Mouse (Mus musculus) heart, postnatal 0 days (tissue): ENCODE results near the gene Dyrk2. TPM values are rescaled to one million over a fixed set of nuclear protein-coding genes. Genes with fewer than 3 reads are reported as not detected.

Experiments used
- ATAC-seq: fragments of 200-750 bp; cut with Nextera tagmentation; 2 replicates; pipeline ENCODE4 v1.8.0; 2017; ENCODE audit warnings: low read depth, moderate number of reproducible peaks, moderate library complexity; ENCODE audit not compliant: insufficient read depth
- DNase-seq: peaks from one replicate; pipeline ENCODE4 v3.0.0-alpha.2; 2016; ENCODE audit warnings: low spot score
- H3K27ac ChIP-seq: fragments of 300-500 bp; sonication (generic); 2 replicates; pipeline ENCODE4 v1.5.1; 2014; ENCODE audit warnings: low read depth, mild to moderate bottlenecking
- H3K27me3 ChIP-seq: fragments of 300-500 bp; sonication (generic); 2 replicates; pipeline ENCODE4 v1.6.1; 2014; ENCODE audit warnings: low read length, mixed read lengths; ENCODE audit not compliant: control insufficient read depth, insufficient read depth
- H3K36me3 ChIP-seq: fragments of 300-500 bp; sonication (generic); replicated peaks from 2 replicates; pipeline ENCODE4 v1.6.1; 2014; ENCODE audit warnings: low read length, mixed read lengths; ENCODE audit not compliant: control insufficient read depth, insufficient read depth
- H3K4me1 ChIP-seq: fragments of 300-500 bp; sonication (generic); 2 replicates; pipeline ENCODE4 v1.6.1; 2014; ENCODE audit warnings: antibody characterized with exemption; ENCODE audit not compliant: control insufficient read depth, insufficient read depth
- H3K4me2 ChIP-seq: fragments of 300-500 bp; sonication (generic); 2 replicates; pipeline ENCODE4 v1.6.1; 2014; ENCODE audit warnings: low read depth, mild to moderate bottlenecking, low read length, moderate library complexity
- H3K4me3 ChIP-seq: fragments of 300-500 bp; sonication (generic); 2 replicates; pipeline ENCODE4 v1.5.1; 2014; ENCODE audit warnings: low read depth, low read length
- H3K9ac ChIP-seq: fragments of 300-500 bp; sonication (generic); replicated peaks from 2 replicates; pipeline ENCODE4 v1.6.1; 2014; ENCODE audit warnings: low read depth, low read length, mixed read lengths
- H3K9me3 ChIP-seq: fragments of 300-500 bp; sonication (generic); replicated peaks from 2 replicates; pipeline ENCODE4 v1.6.1; 2016; ENCODE audit warnings: low read length; ENCODE audit not compliant: control insufficient read depth
- CTCF ChIP-seq: IDR thresholded peaks from 2 replicates; pipeline ENCODE4 v1.5.1; 2016; ENCODE audit warnings: antibody characterized with exemption, control low read depth, low read depth
- EP300 ChIP-seq: IDR thresholded peaks from 2 replicates; pipeline ENCODE4 v1.6.1; 2016; ENCODE audit warnings: antibody characterized with exemption, low read depth
- WGBS: fragments of 180-500 bp; shearing (Covaris S2); extraction: QIAGEN DNeasy Blood & Tissue Kit; methylation state at CpG from one replicate; pipeline ENCODE4 v1.1.7; 2014; 5-methylcytosine and 5-hydroxymethylcytosine counted together
- polyA plus RNA-seq: library from polyadenylated mRNA; unstranded; fragments of >200 nt; fragmentation: Nextera tagmentation; extraction: Ambion mirVana; gene quantifications from 2 replicates; pipeline ENCODE4 v1.2.1, GENCODE M21; 2015
- total RNA-seq: library from RNA; depleted of rRNA; stranded (reverse); fragments of >200 nt; gene quantifications from 2 replicates; pipeline ENCODE4 v1.2.3, GENCODE M21; 2014; ENCODE audit warnings: low replicate concordance

The Dyrk2 gene
- total and polyA plus RNA-seq, 2 experiments from 2014 or later: 9.8 to 65.7 TPM

- Histone ChIP-seq H3K4me1 (no peaks in the 10 kb centered on the region), H3K36me3 (no peaks in the 10 kb centered on the region), H3K4me3 (no peak overlapping the region), H3K4me2 (no peak overlapping the region), H3K27ac (peak overlapping the region; percentile 25; the same call in 1 of the 2 replicates), H3K27me3 (no peaks in the 10 kb centered on the region), H3K9ac (no peak overlapping the region), H3K9me3 (no peaks in the 10 kb centered on the region)
- TF ChIP-seq EP300: no peak
- no peak for TF ChIP-seq CTCF
- ATAC-seq (no peak), DNase-seq (no peak)
- 71% methylated on average over 12 of the region's 12 CpGs for WGBS
Observed at GRCm38 (mm10) chr10:118882258-118882885, 12.4 kb upstream of the Dyrk2 start.

- DNase-seq (no peak), ATAC-seq (no peak)
- no peak overlapping the region for H3K9ac ChIP-seq
- H3K27ac ChIP-seq: no peak overlapping the region
- no peak overlapping the region for H3K4me3 ChIP-seq
- 77% methylated on average over 2 of the region's 2 CpGs for WGBS
- H3K4me2 ChIP-seq: no peak overlapping the region
- no peaks in the 10 kb centered on the region for H3K27me3 ChIP-seq
- H3K36me3 ChIP-seq: no peaks in the 10 kb centered on the region
- TF ChIP-seq CTCF: no peak
- no peak for TF ChIP-seq EP300
- no peaks in the 10 kb centered on the region for H3K4me1 ChIP-seq
- no peaks in the 10 kb centered on the region for H3K9me3 ChIP-seq
Observed at GRCm38 (mm10) chr10:118880776-118881175, 10.8 kb upstream of the Dyrk2 start.

GRCm38 (mm10) chr10:118872196-118872595 is 2.2 kb upstream of the Dyrk2 start:
- 80% methylated on average over 2 of the region's 2 CpGs for WGBS
- H3K9ac ChIP-seq: no peak overlapping the region
- H3K4me2 ChIP-seq: no peak overlapping the region
- no peaks in the 10 kb centered on the region for H3K27me3 ChIP-seq
- TF ChIP-seq EP300 (no peak), CTCF (no peak)
- H3K36me3 ChIP-seq: no peaks in the 10 kb centered on the region
- ATAC-seq (no peak), DNase-seq (no peak)
- no peaks in the 10 kb centered on the region for H3K9me3 ChIP-seq
- H3K4me1 ChIP-seq: peaks cover 9% of the 10 kb centered on the region; the same call in 1 of the 2 replicates
- H3K4me3 ChIP-seq: no peak overlapping the region
- H3K27ac ChIP-seq: no peak overlapping the region

- Histone ChIP-seq H3K27ac (peak overlapping the region; percentile 99), H3K4me3 (peak overlapping the region; percentile 98), H3K9ac (peak overlapping the region; percentile 100), H3K4me2 (peak overlapping the region; percentile 87), H3K9me3 (no peaks in the 10 kb centered on the region), H3K4me1 (peaks cover 23% of the 10 kb centered on the region; the same call in 1 of the 2 replicates), H3K27me3 (no peaks in the 10 kb centered on the region), H3K36me3 (peaks cover 10% of the 10 kb centered on the region; the same call in 1 of the 2 replicates)
- no peak for TF ChIP-seq CTCF
- no peak for TF ChIP-seq EP300
- 0% methylated on average over 16 of the region's 16 CpGs for WGBS
- DNase-seq (peak; percentile 87), ATAC-seq (peak; percentile 74)
Observed at GRCm38 (mm10) chr10:118869591-118870001, 413 bp downstream of the Dyrk2 start.

GRCm38 (mm10) chr10:118868601-118869590 is 1.1 kb downstream of the Dyrk2 start:
- Histone ChIP-seq H3K9ac (peak overlapping the region; percentile 100), H3K36me3 (peaks cover 16% of the 10 kb centered on the region; the same call in 1 of the 2 replicates), H3K9me3 (no peaks in the 10 kb centered on the region), H3K4me2 (peak overlapping the region; percentile 87), H3K4me3 (peak overlapping the region; percentile 98), H3K27me3 (no peaks in the 10 kb centered on the region), H3K4me1 (peaks cover 23% of the 10 kb centered on the region; the same call in 1 of the 2 replicates), H3K27ac (peak overlapping the region; percentile 99)
- ATAC-seq (peak; percentile 81), DNase-seq (peak; percentile 84)
- TF ChIP-seq CTCF: no peak
- TF ChIP-seq EP300: 0 out of 2 replicates have a peak, but pooled peaks have one; percentile 8
- under 1% methylated on average over 57 of the region's 130 CpGs for WGBS
